Mouse (Mus musculus) CH12.LX (cell line): ENCODE results near the gene Fam126b.

Source experiments
- CTCF ChIP-seq, 2 experiments: IDR thresholded peaks in 1 of 2; conservative IDR thresholded peaks in 1 of 2; 2 replicates each; pipeline ENCODE4 v1.5.1; 2011 to 2012; ENCODE audit warnings: low read depth in 2 of 2, low read length in 2 of 2, improper control_type of control experiment in 1 of 2, inconsistent platforms in 1 of 2, mild to moderate bottlenecking in 1 of 2, moderate library complexity in 1 of 2
- MAZ ChIP-seq: IDR thresholded peaks from 2 replicates; pipeline ENCODE4 v1.6.1; 2012; ENCODE audit warnings: low read depth, mild to moderate bottlenecking, inconsistent platforms, low read length, improper control_type of control experiment, moderate library complexity

- no peak for TF ChIP-seq CTCF (conservative IDR thresholded peaks at IDR 0.05 in 1 of 2, IDR thresholded peaks at IDR 0.05 in 1 of 2; ENCODE audit: low read depth in 2 of 2, low read length in 2 of 2)
- TF ChIP-seq MAZ, result no peak
These were observed 82.2 kb downstream of the Fam126b start for GRCm38 (mm10) chr1:58503793-58504370.
